Mouse (Mus musculus): ENCODE results near the gene Otud3. TPM values are rescaled to one million over a fixed set of nuclear protein-coding genes. Genes with fewer than 3 reads are reported as not detected.

The Otud3 gene
- total RNA-seq, 2 experiments from 2014 or later = 9.1 to 10.1 TPM

GRCm38 (mm10) chr4:138855092-138855632, 58.6 kb downstream of the Otud3 start:
- DNase-seq (ENCODE audit: low spot score in 2 of 2) = no peak

- no peak for DNase-seq (ENCODE audit: low spot score in 2 of 2)
Measured at GRCm38 (mm10) chr4:138852961-138853360, 60.8 kb downstream of the Otud3 start.

GRCm38 (mm10) chr4:138851463-138851862, 62.3 kb downstream of the Otud3 start:
- peak; percentile 47 to 56 for DNase-seq (ENCODE audit: low spot score in 2 of 2)

Other genes with a start within 250 kb of the Otud3 start
- under 1 TPM; 0.42 to 0.73 TPM for gene Pla2g2c, start 189.2 kb downstream of the Otud3 start, total RNA-seq (2021)
- gene Ubxn10, start 176.8 kb downstream of the Otud3 start, total RNA-seq (2021) = 1 to 10 TPM; 1.8 to 2.4 TPM
- gene Pla2g2f, start 156.3 kb downstream of the Otud3 start, total RNA-seq (2021) = 10 to 100 TPM in 1 of 2 experiments, 1 to 10 TPM in 1; 9.7 to 10.1 TPM
- gene Pla2g2d, start 138.2 kb downstream of the Otud3 start, total RNA-seq (2021) = 1 to 10 TPM; 1.1 to 1.4 TPM
- 10 to 100 TPM; 31.0 to 32.6 TPM for gene Pla2g5, start 50.5 kb downstream of the Otud3 start, total RNA-seq (2021)
- gene Gm13030, start 40.0 kb downstream of the Otud3 start, total RNA-seq (2021) = not detected
- gene Pla2g2e, start 36.0 kb downstream of the Otud3 start, total RNA-seq (2021) = 1 to 10 TPM; 1.3 to 1.5 TPM
- 1 to 10 TPM in 1 of 2 experiments, not detected in 1; 1.2 TPM for gene Rnf186, start 53.2 kb upstream of the Otud3 start, total RNA-seq (2021)
- 10 to 100 TPM; 16.4 to 20.8 TPM for gene Tmco4, start 58.9 kb upstream of the Otud3 start, total RNA-seq (2021)
- under 1 TPM; 0.76 to 0.84 TPM for gene Htr6, start 161.6 kb upstream of the Otud3 start, total RNA-seq (2021)
- 10 to 100 TPM; 47.4 to 49.2 TPM for gene Nbl1, start 179.0 kb upstream of the Otud3 start, total RNA-seq (2021)
- gene Minos1, start 217.2 kb upstream of the Otud3 start, total RNA-seq (2021) = 100 to 1,000 TPM; 352 to 357 TPM

All from adrenal gland, postnatal 4 days (tissue).